Mouse (Mus musculus) kidney, adult 2 months (tissue): ENCODE data around the gene Lyrm4. TPM values are rescaled to one million over a fixed set of nuclear protein-coding genes. Genes with fewer than 3 reads are reported as not detected.

Source experiments
- DNase-seq: peaks from one replicate; pipeline ENCODE4 v3.0.0; 2021
- H3K27ac ChIP-seq: fragments of 200-500 bp; 2 replicates; pipeline ENCODE4 v1.5.1; 2012; ENCODE audit warnings: low read depth, low read length, control low read depth, inconsistent platforms; ENCODE audit not compliant: insufficient read depth
- H3K27me3 ChIP-seq: fragments of 200-500 bp; replicated peaks from 2 replicates; pipeline ENCODE4 v1.6.1; 2012; ENCODE audit warnings: mild to moderate bottlenecking, moderate library complexity, low read length, inconsistent platforms; ENCODE audit not compliant: control insufficient read depth, insufficient read depth
- H3K36me3 ChIP-seq: fragments of 200-500 bp; 2 replicates; pipeline ENCODE4 v1.6.1; 2012; ENCODE audit warnings: mild to moderate bottlenecking, moderate library complexity, low read length, inconsistent platforms; ENCODE audit not compliant: control insufficient read depth, insufficient read depth
- H3K4me1 ChIP-seq: fragments of 200-500 bp; 2 replicates; pipeline ENCODE4 v1.6.1; 2011; ENCODE audit warnings: low read length; ENCODE audit not compliant: control insufficient read depth, insufficient read depth
- H3K4me3 ChIP-seq: fragments of 200-500 bp; 2 replicates; pipeline ENCODE4 v1.5.1; 2011; ENCODE audit warnings: mild to moderate bottlenecking, low read depth, low read length, control low read depth; ENCODE audit not compliant: insufficient read depth
- CTCF ChIP-seq: fragments of 200-500 bp; conservative IDR thresholded peaks from 2 replicates; pipeline ENCODE4 v1.5.1; 2011; ENCODE audit warnings: low read depth, mild to moderate bottlenecking, control low read depth, low read length, moderate library complexity, mixed read lengths; ENCODE audit not compliant: insufficient read depth, insufficient read length
- POLR2A ChIP-seq: fragments of 200-500 bp; IDR thresholded peaks from one replicate; pipeline ENCODE4 v1.6.1; 2011; ENCODE audit warnings: low read depth, low read length, control low read depth
- WGBS: fragments of 180-500 bp; shearing (Covaris S2); methylation state at CpG from one replicate; pipeline ENCODE4 v1.1.7; 2018; 5-methylcytosine and 5-hydroxymethylcytosine counted together
- polyA plus RNA-seq: library from polyadenylated mRNA; depleted of rRNA; stranded (reverse); fragments of >200 nt; gene quantifications from 2 replicates; pipeline ENCODE4 v1.2.3, GENCODE M21; 2012

The Lyrm4 gene
- polyA plus RNA-seq, 1 experiment: 10.3 TPM

- no peaks in the 10 kb centered on the region for H3K27me3 ChIP-seq
- peak; percentile 8 for DNase-seq
- H3K36me3 ChIP-seq: no peaks in the 10 kb centered on the region
- peaks cover 6% of the 10 kb centered on the region for H3K4me1 ChIP-seq
- TF ChIP-seq POLR2A (no peak), CTCF (no peak)
- no peak overlapping the region for H3K27ac ChIP-seq
- 57% methylated on average over 6 of the region's 6 CpGs for WGBS
- H3K4me3 ChIP-seq: no peak overlapping the region
These were observed 32.0 kb upstream of the Lyrm4 start for GRCm38 (mm10) chr13:36149175-36149939.

DNA sequence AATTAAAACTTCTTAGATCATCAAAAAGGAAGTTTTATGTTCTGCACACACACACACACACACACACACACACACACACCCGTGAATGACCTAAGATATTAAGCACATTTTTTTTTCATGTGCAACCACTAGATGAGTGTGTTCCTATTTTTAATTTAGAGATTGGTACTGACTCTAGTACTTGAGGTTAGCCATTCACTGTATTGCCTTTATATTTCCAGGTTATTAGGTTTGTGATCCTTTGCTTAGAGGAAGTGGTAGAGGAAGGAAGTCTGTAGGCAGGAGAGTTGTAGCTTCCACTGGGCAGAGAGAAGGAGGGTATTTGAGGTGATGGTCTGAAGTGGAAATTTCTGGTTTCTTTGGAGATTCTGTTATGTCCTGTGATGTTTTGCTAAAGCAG is 28.3 kb upstream of the Lyrm4 start:
- Histone ChIP-seq H3K27ac (no peak overlapping the region), H3K4me1 (peaks cover 3% of the 10 kb centered on the region), H3K36me3 (no peaks in the 10 kb centered on the region), H3K27me3 (no peaks in the 10 kb centered on the region), H3K4me3 (no peak overlapping the region)
- TF ChIP-seq CTCF: no peak
- no peak for TF ChIP-seq POLR2A
- 66% methylated on average over 1 of the region's 1 CpGs for WGBS
- no peak for DNase-seq

GRCm38 (mm10) chr13:36140247-36141016 is 23.1 kb upstream of the Lyrm4 start:
- no peak overlapping the region for H3K27ac ChIP-seq
- no peak for DNase-seq
- TF ChIP-seq POLR2A: no peak
- no peak for TF ChIP-seq CTCF
- WGBS: 78% methylated on average over 5 of the region's 5 CpGs
- H3K4me3 ChIP-seq: no peak overlapping the region
- peaks cover 3% of the 10 kb centered on the region; the same call in 1 of the 2 replicates for H3K4me1 ChIP-seq
- no peaks in the 10 kb centered on the region for H3K27me3 ChIP-seq
- H3K36me3 ChIP-seq: no peaks in the 10 kb centered on the region

- 87% methylated on average over 5 of the region's 5 CpGs for WGBS
- TF ChIP-seq POLR2A (no peak), CTCF (no peak)
- Histone ChIP-seq H3K4me3 (no peak overlapping the region), H3K27me3 (no peaks in the 10 kb centered on the region), H3K36me3 (no peaks in the 10 kb centered on the region), H3K27ac (no peak overlapping the region), H3K4me1 (no peaks in the 10 kb centered on the region; the same call in 1 of the 2 replicates)
- DNase-seq: no peak
These were observed 22.4 kb upstream of the Lyrm4 start for GRCm38 (mm10) chr13:36139703-36140102.

DNA sequence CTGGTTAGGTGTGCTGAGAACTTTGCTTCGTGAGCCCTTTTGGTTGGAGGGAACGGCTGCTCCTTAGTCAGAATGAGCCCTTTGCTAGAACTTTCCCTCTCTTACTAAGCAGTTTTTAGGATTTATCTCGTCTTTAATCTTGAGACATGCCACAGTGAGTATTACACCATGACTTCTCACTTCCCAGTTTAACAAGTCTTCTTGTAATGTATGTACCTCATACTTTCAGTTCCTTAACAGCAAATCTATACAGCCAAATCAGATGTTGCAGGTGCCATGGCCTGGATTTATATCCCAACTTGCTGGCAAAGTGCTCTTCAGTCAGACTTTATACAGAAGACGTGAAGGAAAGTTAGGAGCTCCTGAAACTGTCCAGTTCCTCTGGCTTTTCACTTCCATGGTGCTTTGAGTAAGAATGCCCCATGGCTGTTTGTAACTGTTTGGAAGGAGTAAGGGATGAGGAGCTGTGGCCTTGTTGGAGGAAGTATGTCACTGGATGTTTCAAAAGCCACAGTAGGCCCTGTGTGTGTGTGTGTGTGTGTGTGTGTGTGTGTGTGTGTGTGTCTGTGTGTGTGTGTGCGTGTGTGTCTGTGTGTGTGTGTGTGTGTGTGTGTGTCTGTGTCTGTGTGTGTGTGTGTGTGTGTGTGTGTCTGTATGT is 14.8 kb upstream of the Lyrm4 start:
- no peak for DNase-seq
- Histone ChIP-seq H3K36me3 (no peaks in the 10 kb centered on the region), H3K4me3 (no peak overlapping the region), H3K27me3 (no peaks in the 10 kb centered on the region), H3K27ac (no peak overlapping the region), H3K4me1 (peaks cover 4% of the 10 kb centered on the region; the same call in 1 of the 2 replicates)
- no peak for TF ChIP-seq POLR2A
- TF ChIP-seq CTCF: no peak
- WGBS: 85% methylated on average over 4 of the region's 5 CpGs

DNA sequence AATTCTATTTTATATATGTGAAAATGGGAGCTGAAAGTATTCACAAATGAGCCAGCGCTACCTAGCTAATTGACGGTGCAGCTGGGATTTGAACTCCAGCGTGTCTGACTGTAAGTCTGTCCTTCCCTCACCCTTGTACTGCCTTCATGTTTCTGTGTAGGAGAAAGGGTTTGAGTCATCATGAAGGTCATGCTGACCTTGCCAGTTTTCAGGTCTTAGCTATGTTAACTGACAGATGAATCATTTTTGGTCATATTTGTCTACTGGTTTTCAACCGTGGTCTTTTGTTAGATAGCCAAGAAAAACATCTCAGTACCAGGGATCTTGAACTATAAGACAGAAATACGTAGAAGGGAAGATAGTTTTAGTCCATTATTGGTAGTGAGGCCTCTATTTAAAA is 14.1 kb upstream of the Lyrm4 start:
- H3K27me3 ChIP-seq: no peaks in the 10 kb centered on the region
- H3K4me3 ChIP-seq: no peak overlapping the region
- TF ChIP-seq POLR2A: no peak
- no peak for TF ChIP-seq CTCF
- 85% methylated on average over 5 of the region's 5 CpGs for WGBS
- peaks cover 4% of the 10 kb centered on the region; the same call in 1 of the 2 replicates for H3K4me1 ChIP-seq
- no peaks in the 10 kb centered on the region for H3K36me3 ChIP-seq
- H3K27ac ChIP-seq: no peak overlapping the region
- no peak for DNase-seq
